Mouse (Mus musculus) neural tube, embryonic 15.5 days (tissue): Measurements from ENCODE around the gene Tex44. TPM values are rescaled to one million over a fixed set of nuclear protein-coding genes. Genes with fewer than 3 reads are reported as not detected.

Source experiments
- ATAC-seq: fragments of 200-750 bp; cut with Nextera tagmentation; 2 replicates; pipeline ENCODE4 v1.8.0; 2017; ENCODE audit warnings: mild to moderate bottlenecking, moderate TSS enrichment, moderate library complexity; ENCODE audit not compliant: low FRiP score
- H3K27ac ChIP-seq: fragments of 300-500 bp; sonication (generic); replicated peaks from 2 replicates; pipeline ENCODE4 v1.5.1; 2015; ENCODE audit warnings: mild to moderate bottlenecking, inconsistent platforms
- H3K27me3 ChIP-seq: fragments of 300-500 bp; sonication (generic); replicated peaks from 2 replicates; pipeline ENCODE4 v1.6.1; 2015; ENCODE audit warnings: inconsistent platforms
- H3K36me3 ChIP-seq: fragments of 300-500 bp; sonication (generic); 2 replicates; pipeline ENCODE4 v1.6.1; 2015; ENCODE audit warnings: inconsistent platforms
- H3K4me1 ChIP-seq: fragments of 300-500 bp; sonication (generic); 2 replicates; pipeline ENCODE4 v1.6.1; 2015; ENCODE audit warnings: inconsistent platforms
- H3K4me2 ChIP-seq: fragments of 300-500 bp; sonication (generic); 2 replicates; pipeline ENCODE4 v1.6.1; 2015; ENCODE audit warnings: inconsistent platforms, mild to moderate bottlenecking, moderate library complexity
- H3K4me3 ChIP-seq: fragments of 300-500 bp; sonication (generic); replicated peaks from 2 replicates; pipeline ENCODE4 v1.5.1; 2015; ENCODE audit warnings: mild to moderate bottlenecking, inconsistent platforms
- H3K9ac ChIP-seq: fragments of 300-500 bp; sonication (generic); replicated peaks from 2 replicates; pipeline ENCODE4 v1.6.1; 2015; ENCODE audit warnings: mild to moderate bottlenecking, inconsistent platforms
- H3K9me3 ChIP-seq: fragments of 300-500 bp; sonication (generic); replicated peaks from 2 replicates; pipeline ENCODE4 v1.6.1; 2016; ENCODE audit warnings: inconsistent platforms
- WGBS: fragments of 180-500 bp; shearing (Covaris S2); methylation state at CpG from one replicate; pipeline ENCODE4 v1.1.7; 2015; ENCODE audit warnings: mixed read lengths; 5-methylcytosine and 5-hydroxymethylcytosine counted together
- polyA plus RNA-seq: library from polyadenylated mRNA; unstranded; fragments of >200 nt; fragmentation: Nextera tagmentation; extraction: Ambion mirVana; gene quantifications from 2 replicates; pipeline ENCODE4 v1.2.1, GENCODE M21; 2015

The Tex44 gene
- polyA plus RNA-seq, 1 experiment from 2014 or later, result not detected

DNA sequence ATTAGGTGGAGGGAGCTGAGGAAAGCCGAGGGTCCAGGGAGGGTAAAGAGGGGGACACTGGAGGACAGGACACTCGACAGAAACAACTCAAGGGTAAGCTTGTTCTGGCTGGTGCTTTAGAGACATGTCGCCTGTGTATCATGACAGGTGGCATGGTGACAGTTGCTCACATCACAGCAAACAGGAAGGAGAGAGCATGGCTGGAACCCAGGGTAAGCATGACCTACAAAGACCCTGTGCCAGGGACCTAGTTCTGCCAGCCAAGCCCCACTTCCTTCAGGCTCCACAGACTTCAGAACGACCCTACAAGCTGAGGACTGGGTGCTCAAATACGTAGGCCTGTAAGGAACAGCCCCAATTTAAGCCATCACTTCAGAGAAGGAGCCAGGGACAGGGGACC, 2.2 kb upstream of the Tex44 start:
- H3K27me3 ChIP-seq, result no peaks in the 10 kb centered on the region
- H3K36me3 ChIP-seq, result no peaks in the 10 kb centered on the region
- no peak overlapping the region for H3K4me2 ChIP-seq
- no peak overlapping the region for H3K27ac ChIP-seq
- no peak for ATAC-seq
- H3K9me3 ChIP-seq, result no peaks in the 10 kb centered on the region
- H3K4me3 ChIP-seq, result no peak overlapping the region
- WGBS, result 81% methylated on average over 5 of the region's 5 CpGs
- no peak overlapping the region for H3K9ac ChIP-seq
- peaks cover 16% of the 10 kb centered on the region for H3K4me1 ChIP-seq

DNA sequence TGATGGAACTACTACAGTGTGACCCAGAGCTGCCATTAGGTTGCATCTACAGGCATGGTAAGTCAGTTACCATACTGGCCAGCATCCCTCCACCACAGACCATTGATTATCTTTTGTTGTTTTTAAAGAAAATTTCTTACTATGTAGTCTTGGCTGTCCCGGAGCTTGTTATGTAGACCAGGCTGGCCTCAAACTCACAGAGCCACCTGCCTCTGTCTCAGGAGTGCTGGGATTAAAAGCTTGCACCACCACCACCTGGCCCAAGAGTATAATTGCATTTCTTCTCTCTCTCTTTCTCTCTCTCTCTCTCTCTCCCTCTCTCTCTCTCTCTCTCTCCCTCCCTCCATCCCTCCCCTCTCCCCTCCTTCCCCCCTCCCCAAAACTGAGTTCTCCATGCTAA, 1.8 kb upstream of the Tex44 start:
- WGBS, result 48% methylated on average over 1 of the region's 1 CpGs
- ATAC-seq, result no peak
- no peaks in the 10 kb centered on the region for H3K9me3 ChIP-seq
- H3K4me1 ChIP-seq, result peaks cover 16% of the 10 kb centered on the region
- H3K36me3 ChIP-seq, result no peaks in the 10 kb centered on the region
- H3K27me3 ChIP-seq, result no peaks in the 10 kb centered on the region
- no peak overlapping the region for H3K9ac ChIP-seq
- H3K4me2 ChIP-seq, result no peak overlapping the region
- 0 out of 2 replicates have a peak overlapping the region, but pooled peaks have one; percentile 20 for H3K27ac ChIP-seq
- no peak overlapping the region for H3K4me3 ChIP-seq

GRCm38 (mm10) chr1:86424835-86425547, 1.1 kb upstream of the Tex44 start:
- Histone ChIP-seq H3K9ac (no peak overlapping the region), H3K27me3 (no peaks in the 10 kb centered on the region), H3K4me2 (no peak overlapping the region), H3K36me3 (no peaks in the 10 kb centered on the region), H3K4me1 (peaks cover 16% of the 10 kb centered on the region), H3K9me3 (no peaks in the 10 kb centered on the region), H3K27ac (0 out of 2 replicates have a peak overlapping the region, but pooled peaks have one; percentile 20), H3K4me3 (no peak overlapping the region)
- 0 out of 2 replicates have a peak, but pooled peaks have one; percentile 17 for ATAC-seq
- WGBS, result 18% methylated on average over 11 of the region's 11 CpGs

GRCm38 (mm10) chr1:86430056-86430455, 3.9 kb downstream of the Tex44 start:
- H3K9ac ChIP-seq, result no peak overlapping the region
- no peak overlapping the region for H3K4me2 ChIP-seq
- H3K36me3 ChIP-seq, result no peaks in the 10 kb centered on the region
- H3K4me1 ChIP-seq, result peaks cover 14% of the 10 kb centered on the region
- no peak overlapping the region for H3K27ac ChIP-seq
- no peak for ATAC-seq
- H3K27me3 ChIP-seq, result no peaks in the 10 kb centered on the region
- H3K4me3 ChIP-seq, result no peak overlapping the region
- WGBS, result 44% methylated on average over 2 of the region's 2 CpGs
- H3K9me3 ChIP-seq, result no peaks in the 10 kb centered on the region

- Histone ChIP-seq H3K36me3 (no peaks in the 10 kb centered on the region), H3K9ac (no peak overlapping the region), H3K4me2 (no peak overlapping the region), H3K27ac (peak overlapping the region; percentile 97), H3K4me1 (peaks cover 23% of the 10 kb centered on the region), H3K9me3 (no peaks in the 10 kb centered on the region), H3K4me3 (no peak overlapping the region), H3K27me3 (no peaks in the 10 kb centered on the region)
- ATAC-seq, result no peak
- WGBS, result 87% methylated on average over 4 of the region's 4 CpGs
These were observed 6.6 kb downstream of the Tex44 start for GRCm38 (mm10) chr1:86432778-86433177.

DNA sequence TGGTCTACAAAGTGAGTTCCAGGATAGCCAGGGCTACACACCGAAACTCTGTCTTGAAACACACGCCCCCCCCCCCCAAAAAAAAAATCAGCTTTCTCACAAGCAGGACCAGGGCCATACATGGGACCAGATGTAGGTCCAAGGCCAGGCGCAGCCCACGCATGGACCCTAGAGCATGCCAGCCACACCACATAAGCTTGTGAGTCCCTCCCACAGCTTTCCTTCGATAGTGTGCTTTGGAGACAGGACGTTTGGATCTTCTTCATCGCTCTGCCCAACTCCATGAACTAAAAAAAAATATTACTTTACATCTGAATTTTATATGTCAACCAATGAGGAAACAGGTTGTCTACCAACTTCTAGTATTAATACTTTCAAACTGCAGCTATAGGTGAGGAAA, 7.2 kb downstream of the Tex44 start:
- H3K9ac ChIP-seq, result no peak overlapping the region
- peaks cover 23% of the 10 kb centered on the region for H3K4me1 ChIP-seq
- peak overlapping the region; percentile 97 for H3K27ac ChIP-seq
- H3K36me3 ChIP-seq, result no peaks in the 10 kb centered on the region
- H3K9me3 ChIP-seq, result no peaks in the 10 kb centered on the region
- no peaks in the 10 kb centered on the region for H3K27me3 ChIP-seq
- no peak overlapping the region for H3K4me3 ChIP-seq
- ATAC-seq, result no peak
- 79% methylated on average over 7 of the region's 7 CpGs for WGBS
- H3K4me2 ChIP-seq, result no peak overlapping the region

- WGBS, result 2% methylated on average over 12 of the region's 12 CpGs
- Histone ChIP-seq H3K36me3 (no peaks in the 10 kb centered on the region), H3K4me1 (peaks cover 28% of the 10 kb centered on the region), H3K9me3 (no peaks in the 10 kb centered on the region), H3K27me3 (no peaks in the 10 kb centered on the region), H3K4me2 (peak overlapping the region; percentile 87), H3K9ac (peak overlapping the region; percentile 64), H3K27ac (peak overlapping the region; percentile 97), H3K4me3 (peak overlapping the region; percentile 48)
- peak; percentile 61 for ATAC-seq
These were observed 7.9 kb downstream of the Tex44 start for GRCm38 (mm10) chr1:86434001-86434400.

GRCm38 (mm10) chr1:86434439-86435201, 8.5 kb downstream of the Tex44 start:
- Histone ChIP-seq H3K4me1 (peaks cover 33% of the 10 kb centered on the region), H3K9ac (peak overlapping the region; percentile 64), H3K27ac (peak overlapping the region; percentile 97), H3K4me2 (peak overlapping the region; percentile 87), H3K9me3 (no peaks in the 10 kb centered on the region), H3K36me3 (no peaks in the 10 kb centered on the region), H3K27me3 (no peaks in the 10 kb centered on the region), H3K4me3 (peak overlapping the region; percentile 48)
- ATAC-seq, result peak; percentile 90
- WGBS, result 3% methylated on average over 46 of the region's 46 CpGs

GRCm38 (mm10) chr1:86435302-86435821, 9.2 kb downstream of the Tex44 start:
- peak overlapping the region; percentile 97 for H3K27ac ChIP-seq
- peak overlapping the region; percentile 48 for H3K4me3 ChIP-seq
- H3K27me3 ChIP-seq, result no peaks in the 10 kb centered on the region
- peaks cover 41% of the 10 kb centered on the region for H3K4me1 ChIP-seq
- peak; percentile 12; the same call in 1 of the 2 replicates for ATAC-seq
- H3K9me3 ChIP-seq, result no peaks in the 10 kb centered on the region
- H3K9ac ChIP-seq, result peak overlapping the region; percentile 64
- WGBS, result 12% methylated on average over 13 of the region's 13 CpGs
- H3K4me2 ChIP-seq, result peak overlapping the region; percentile 87
- H3K36me3 ChIP-seq, result no peaks in the 10 kb centered on the region

DNA sequence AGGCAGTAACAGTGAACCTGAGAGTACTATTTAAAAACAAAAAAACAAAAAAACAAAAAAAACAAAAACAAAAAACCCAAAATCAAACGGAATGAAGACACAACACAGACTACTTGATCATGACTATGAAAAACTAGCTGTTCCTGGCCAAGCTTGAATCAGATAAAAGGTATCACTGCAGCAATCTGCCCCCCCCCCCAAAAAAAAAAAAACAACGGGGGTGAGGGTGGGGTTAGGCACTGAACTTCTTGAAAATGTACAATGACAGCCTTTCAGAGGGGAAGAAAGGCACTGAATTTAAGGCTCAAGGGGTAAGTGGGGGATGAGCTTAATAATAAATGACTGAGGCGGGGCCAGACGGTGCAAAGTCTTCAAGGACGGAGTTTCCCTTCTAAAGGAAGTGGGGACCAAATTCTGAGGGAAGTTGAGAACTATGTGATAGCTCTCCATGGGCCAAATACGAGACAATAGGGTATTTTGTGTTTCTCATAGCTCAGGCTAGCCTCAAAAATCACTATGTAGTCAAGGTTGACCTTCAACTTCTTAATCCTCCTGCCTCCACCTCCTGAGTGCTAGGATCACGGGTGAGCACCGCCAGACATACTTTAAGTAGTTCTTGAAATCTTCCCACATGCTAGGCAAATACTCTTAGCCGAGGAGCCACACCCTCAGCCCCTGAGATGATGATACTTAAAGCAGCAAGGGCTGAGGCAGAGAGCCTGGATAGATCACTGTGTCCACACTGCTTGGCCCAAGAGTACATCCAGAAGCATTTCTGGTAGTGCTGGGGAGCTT, 11.3 kb downstream of the Tex44 start:
- Histone ChIP-seq H3K27ac (no peak overlapping the region), H3K27me3 (no peaks in the 10 kb centered on the region), H3K9me3 (no peaks in the 10 kb centered on the region), H3K36me3 (no peaks in the 10 kb centered on the region), H3K4me3 (no peak overlapping the region), H3K4me2 (no peak overlapping the region), H3K9ac (no peak overlapping the region), H3K4me1 (peaks cover 54% of the 10 kb centered on the region)
- ATAC-seq, result no peak
- WGBS, result 64% methylated on average over 9 of the region's 9 CpGs

- WGBS, result 74% methylated on average over 6 of the region's 6 CpGs
- H3K4me2 ChIP-seq, result no peak overlapping the region
- peaks cover 58% of the 10 kb centered on the region for H3K4me1 ChIP-seq
- no peak overlapping the region for H3K9ac ChIP-seq
- H3K9me3 ChIP-seq, result no peaks in the 10 kb centered on the region
- no peaks in the 10 kb centered on the region for H3K36me3 ChIP-seq
- H3K27me3 ChIP-seq, result no peaks in the 10 kb centered on the region
- ATAC-seq, result no peak
- H3K4me3 ChIP-seq, result no peak overlapping the region
- H3K27ac ChIP-seq, result no peak overlapping the region
These were observed 11.8 kb downstream of the Tex44 start for GRCm38 (mm10) chr1:86438014-86438319.
